Mouse (Mus musculus): Measurements from ENCODE around the gene Dab2. TPM values are rescaled to one million over a fixed set of nuclear protein-coding genes. Genes with fewer than 3 reads are reported as not detected.

Dab2 gene
- polyA plus RNA-seq, 1 experiment from 2014 or later = 20.9 TPM

DNA sequence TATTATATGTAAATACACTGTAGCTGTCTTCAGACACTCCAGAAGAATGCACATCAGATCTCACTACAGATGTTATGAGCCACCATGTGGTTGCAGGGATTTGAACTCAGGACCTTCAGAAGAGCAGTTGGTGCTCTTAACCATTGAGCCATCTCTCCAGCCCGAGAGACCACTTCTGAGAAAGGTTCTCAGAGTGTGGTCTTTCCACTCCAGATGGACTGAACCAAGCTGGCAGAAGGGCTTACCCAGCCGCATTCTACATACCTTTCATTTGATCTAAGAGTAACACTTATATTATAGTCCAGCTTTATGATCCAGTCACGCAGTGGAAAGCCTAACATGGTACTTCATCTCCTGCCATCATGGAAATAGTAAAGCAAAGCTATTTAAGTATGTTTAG is 92.3 kb downstream of the Dab2 start:
- Histone ChIP-seq H3K9ac (replicated peaks; ENCODE audit: low read depth) (no peak overlapping the region), H3K9me3 (ENCODE audit: low read length) (no peaks in the 10 kb centered on the region), H3K27me3 (replicated peaks; ENCODE audit: insufficient read depth, low read length) (no peaks in the 10 kb centered on the region), H3K4me1 (ENCODE audit: insufficient read depth, low read depth, low read length) (no peaks in the 10 kb centered on the region; the same call in 1 of the 2 replicates), H3K36me3 (ENCODE audit: insufficient read depth, low read length) (no peaks in the 10 kb centered on the region), H3K4me2 (replicated peaks; ENCODE audit: low read depth, low read length) (no peak overlapping the region), H3K27ac (ENCODE audit: low read length) (no peak overlapping the region), H3K4me3 (ENCODE audit: low read depth, low read length) (no peak overlapping the region)
- no peak for TF ChIP-seq EP300 (IDR thresholded peaks at IDR 0.05)
- no peak for TF ChIP-seq CTCF (IDR thresholded peaks at IDR 0.05)
- no peak for DNase-seq (ENCODE audit: low spot score)
- no peak for ATAC-seq
- 84% methylated on average over 3 of the region's 3 CpGs for WGBS

DNA sequence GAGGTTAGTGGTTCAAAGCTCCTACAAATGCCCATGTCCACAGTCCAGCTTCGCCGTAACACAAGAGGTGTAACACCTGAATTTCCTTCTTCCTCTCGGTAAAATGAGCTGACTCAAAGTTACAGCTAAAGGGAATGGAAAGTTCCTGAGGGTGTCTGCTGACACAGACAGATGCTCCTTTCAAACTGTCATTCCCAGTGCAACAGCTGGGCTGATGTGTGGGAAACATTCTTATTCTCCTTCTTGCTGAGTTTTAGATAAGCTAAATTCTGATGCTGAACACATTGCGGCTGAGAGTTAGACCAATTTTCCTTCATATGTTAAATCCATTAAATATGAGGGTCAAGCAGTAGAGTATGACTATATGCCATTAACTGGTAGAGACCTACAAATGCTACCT is 94.0 kb downstream of the Dab2 start:
- H3K36me3 ChIP-seq (ENCODE audit: insufficient read depth, low read length) = no peaks in the 10 kb centered on the region
- no peak for ATAC-seq
- H3K27me3 ChIP-seq (replicated peaks; ENCODE audit: insufficient read depth, low read length) = no peaks in the 10 kb centered on the region
- H3K4me1 ChIP-seq (ENCODE audit: insufficient read depth, low read depth, low read length) = no peaks in the 10 kb centered on the region; the same call in 1 of the 2 replicates
- no peak for DNase-seq (ENCODE audit: low spot score)
- no peak overlapping the region for H3K4me3 ChIP-seq (ENCODE audit: low read depth, low read length)
- H3K9ac ChIP-seq (replicated peaks; ENCODE audit: low read depth) = no peak overlapping the region
- TF ChIP-seq EP300 (IDR thresholded peaks at IDR 0.05) (no peak), CTCF (IDR thresholded peaks at IDR 0.05) (no peak)
- no peak overlapping the region for H3K4me2 ChIP-seq (replicated peaks; ENCODE audit: low read depth, low read length)
- WGBS = 83% methylated on average over 4 of the region's 4 CpGs
- H3K27ac ChIP-seq (ENCODE audit: low read length) = no peak overlapping the region
- H3K9me3 ChIP-seq (ENCODE audit: low read length) = no peaks in the 10 kb centered on the region

DNA sequence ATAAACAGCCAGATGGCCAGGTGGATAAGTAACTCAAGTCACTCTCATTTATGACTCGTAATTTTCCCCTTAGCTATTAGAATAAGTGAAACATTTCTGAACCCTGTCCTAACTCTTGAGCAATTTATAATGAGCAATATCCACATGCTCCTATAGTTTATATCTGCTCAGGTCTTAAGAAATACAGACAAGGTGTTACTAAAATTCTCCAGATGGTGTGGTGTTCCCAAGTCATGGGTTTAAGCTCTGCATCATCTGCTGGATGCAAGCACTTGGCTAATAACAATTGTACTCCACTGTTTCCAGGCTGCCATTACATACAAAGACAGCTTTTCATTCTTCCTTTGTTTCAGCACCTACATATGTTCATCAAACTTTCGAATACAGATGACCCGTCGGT is 98.6 kb downstream of the Dab2 start:
- Histone ChIP-seq H3K4me3 (ENCODE audit: low read depth, low read length) (no peak overlapping the region), H3K9ac (replicated peaks; ENCODE audit: low read depth) (no peak overlapping the region), H3K36me3 (ENCODE audit: insufficient read depth, low read length) (no peaks in the 10 kb centered on the region), H3K27ac (ENCODE audit: low read length) (no peak overlapping the region), H3K4me1 (ENCODE audit: insufficient read depth, low read depth, low read length) (no peaks in the 10 kb centered on the region), H3K9me3 (ENCODE audit: low read length) (no peaks in the 10 kb centered on the region), H3K4me2 (replicated peaks; ENCODE audit: low read depth, low read length) (no peak overlapping the region), H3K27me3 (replicated peaks; ENCODE audit: insufficient read depth, low read length) (no peaks in the 10 kb centered on the region)
- TF ChIP-seq EP300 (IDR thresholded peaks at IDR 0.05) = 0 out of 2 replicates have a peak, but pooled peaks have one; percentile 17
- TF ChIP-seq CTCF (IDR thresholded peaks at IDR 0.05) = no peak
- ATAC-seq (peak; percentile 71), DNase-seq (ENCODE audit: low spot score) (peak; percentile 57)
- 79% methylated on average over 4 of the region's 4 CpGs for WGBS

DNA sequence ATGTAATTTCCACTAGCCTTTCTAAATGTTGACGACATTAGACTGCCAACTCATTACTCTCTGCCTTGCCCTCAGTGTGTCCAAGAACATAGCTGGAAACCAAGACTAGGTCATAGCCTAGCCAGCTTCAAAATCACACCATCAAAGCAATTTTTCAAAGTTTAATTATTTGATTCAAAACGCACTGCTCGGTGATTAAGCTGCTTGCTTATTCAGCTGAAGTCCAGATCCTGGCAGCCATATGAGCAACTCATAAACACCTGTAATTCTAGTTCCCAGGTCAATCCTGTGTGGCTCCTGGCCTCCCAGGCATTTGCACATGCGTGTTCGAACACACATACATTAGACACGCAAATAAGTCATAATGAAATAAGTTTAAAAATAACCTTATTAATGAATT is 99.3 kb downstream of the Dab2 start:
- Histone ChIP-seq H3K36me3 (ENCODE audit: insufficient read depth, low read length) (no peaks in the 10 kb centered on the region), H3K27ac (ENCODE audit: low read length) (no peak overlapping the region), H3K4me3 (ENCODE audit: low read depth, low read length) (no peak overlapping the region), H3K9ac (replicated peaks; ENCODE audit: low read depth) (no peak overlapping the region), H3K27me3 (replicated peaks; ENCODE audit: insufficient read depth, low read length) (no peaks in the 10 kb centered on the region), H3K9me3 (ENCODE audit: low read length) (no peaks in the 10 kb centered on the region), H3K4me2 (replicated peaks; ENCODE audit: low read depth, low read length) (no peak overlapping the region), H3K4me1 (ENCODE audit: insufficient read depth, low read depth, low read length) (no peaks in the 10 kb centered on the region)
- DNase-seq (ENCODE audit: low spot score) (no peak), ATAC-seq (no peak)
- WGBS = 78% methylated on average over 6 of the region's 6 CpGs
- TF ChIP-seq EP300 (IDR thresholded peaks at IDR 0.05) = no peak
- no peak for TF ChIP-seq CTCF (IDR thresholded peaks at IDR 0.05)

DNA sequence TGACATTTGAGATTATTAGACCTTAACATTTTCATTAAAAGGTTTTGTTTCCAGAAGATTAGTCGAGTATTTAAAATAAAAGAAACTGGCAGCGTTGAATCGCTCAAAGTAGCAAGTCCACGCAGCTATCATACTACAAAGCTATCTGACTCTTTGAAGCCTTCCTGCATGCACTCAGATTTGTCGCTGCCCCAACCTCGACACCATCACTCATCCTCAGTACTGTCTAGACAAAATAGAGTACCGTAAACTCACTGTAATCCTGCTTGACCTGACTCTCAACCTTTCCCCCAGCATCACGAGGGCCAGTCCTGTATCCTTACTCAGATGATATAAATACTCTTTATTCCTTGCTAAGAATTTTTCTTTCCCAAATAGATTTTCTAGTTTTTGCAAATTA is 100.5 kb downstream of the Dab2 start:
- no peak overlapping the region for H3K9ac ChIP-seq (replicated peaks; ENCODE audit: low read depth)
- no peaks in the 10 kb centered on the region for H3K27me3 ChIP-seq (replicated peaks; ENCODE audit: insufficient read depth, low read length)
- no peak for TF ChIP-seq CTCF (IDR thresholded peaks at IDR 0.05)
- no peak for TF ChIP-seq EP300 (IDR thresholded peaks at IDR 0.05)
- H3K4me1 ChIP-seq (ENCODE audit: insufficient read depth, low read depth, low read length) = no peaks in the 10 kb centered on the region
- no peak overlapping the region for H3K4me3 ChIP-seq (ENCODE audit: low read depth, low read length)
- no peak for DNase-seq (ENCODE audit: low spot score)
- H3K4me2 ChIP-seq (replicated peaks; ENCODE audit: low read depth, low read length) = no peak overlapping the region
- H3K27ac ChIP-seq (ENCODE audit: low read length) = no peak overlapping the region
- H3K9me3 ChIP-seq (ENCODE audit: low read length) = no peaks in the 10 kb centered on the region
- no peaks in the 10 kb centered on the region for H3K36me3 ChIP-seq (ENCODE audit: insufficient read depth, low read length)
- 51% methylated on average over 8 of the region's 8 CpGs for WGBS
- ATAC-seq = no peak

DNA sequence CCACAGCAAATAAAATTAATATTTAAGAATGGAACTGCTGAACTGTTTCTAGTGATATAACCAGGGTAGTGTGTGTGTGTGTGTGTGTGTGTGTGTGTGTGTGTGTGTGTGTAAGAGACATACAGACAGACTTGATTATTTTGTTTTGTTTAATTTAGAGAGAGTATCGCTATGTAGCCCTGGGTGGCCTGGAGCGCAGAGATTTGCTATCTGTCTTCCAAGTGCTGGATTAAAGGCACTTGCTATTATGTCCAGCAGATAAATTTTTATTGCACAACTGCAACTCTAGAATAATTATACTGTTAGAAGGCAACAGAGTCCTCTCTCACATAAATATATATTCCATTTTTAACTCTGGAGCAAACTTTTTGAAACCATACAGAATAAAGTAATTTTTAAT is 102.8 kb downstream of the Dab2 start:
- ATAC-seq = no peak
- no peak overlapping the region for H3K9ac ChIP-seq (replicated peaks; ENCODE audit: low read depth)
- H3K27me3 ChIP-seq (replicated peaks; ENCODE audit: insufficient read depth, low read length) = no peaks in the 10 kb centered on the region
- no peaks in the 10 kb centered on the region for H3K36me3 ChIP-seq (ENCODE audit: insufficient read depth, low read length)
- 62% methylated on average over 2 of the region's 2 CpGs for WGBS
- no peak overlapping the region for H3K27ac ChIP-seq (ENCODE audit: low read length)
- H3K4me2 ChIP-seq (replicated peaks; ENCODE audit: low read depth, low read length) = no peak overlapping the region
- H3K9me3 ChIP-seq (ENCODE audit: low read length) = no peaks in the 10 kb centered on the region
- DNase-seq (ENCODE audit: low spot score) = no peak
- no peak overlapping the region for H3K4me3 ChIP-seq (ENCODE audit: low read depth, low read length)
- no peaks in the 10 kb centered on the region; the same call in 1 of the 2 replicates for H3K4me1 ChIP-seq (ENCODE audit: insufficient read depth, low read depth, low read length)
- TF ChIP-seq CTCF (IDR thresholded peaks at IDR 0.05) = no peak

DNA sequence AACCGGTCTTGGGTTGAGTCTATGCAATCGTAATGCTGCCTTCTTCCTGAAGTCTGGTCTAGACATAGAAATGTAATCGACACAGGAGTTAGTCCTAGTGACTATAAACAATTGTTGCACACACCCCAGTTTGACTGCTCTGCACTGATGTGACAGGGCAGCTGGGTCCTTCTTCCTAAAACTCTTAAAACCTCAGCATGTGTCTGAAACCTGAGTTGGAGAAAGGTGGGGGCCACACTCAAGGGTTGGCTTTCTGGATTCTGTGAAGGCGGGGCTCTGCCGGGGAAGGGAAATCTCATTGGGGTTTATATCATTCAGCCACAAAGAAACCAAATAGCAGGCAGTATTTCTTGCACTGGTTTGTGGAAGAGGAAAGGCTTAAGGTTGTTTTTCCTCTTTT is 104.6 kb downstream of the Dab2 start:
- Histone ChIP-seq H3K4me1 (ENCODE audit: insufficient read depth, low read depth, low read length) (no peaks in the 10 kb centered on the region; the same call in 1 of the 2 replicates), H3K27me3 (replicated peaks; ENCODE audit: insufficient read depth, low read length) (no peaks in the 10 kb centered on the region), H3K4me3 (ENCODE audit: low read depth, low read length) (no peak overlapping the region), H3K9me3 (ENCODE audit: low read length) (no peaks in the 10 kb centered on the region), H3K27ac (ENCODE audit: low read length) (no peak overlapping the region), H3K36me3 (ENCODE audit: insufficient read depth, low read length) (no peaks in the 10 kb centered on the region), H3K9ac (replicated peaks; ENCODE audit: low read depth) (no peak overlapping the region), H3K4me2 (replicated peaks; ENCODE audit: low read depth, low read length) (no peak overlapping the region)
- TF ChIP-seq EP300 (IDR thresholded peaks at IDR 0.05) = no peak
- no peak for TF ChIP-seq CTCF (IDR thresholded peaks at IDR 0.05)
- 72% methylated on average over 5 of the region's 5 CpGs for WGBS
- DNase-seq (ENCODE audit: low spot score) (no peak), ATAC-seq (no peak)

Measured in lung, postnatal 0 days (tissue).